Mouse (Mus musculus): ENCODE data around the gene Actr2.

Actr2 gene

DNA sequence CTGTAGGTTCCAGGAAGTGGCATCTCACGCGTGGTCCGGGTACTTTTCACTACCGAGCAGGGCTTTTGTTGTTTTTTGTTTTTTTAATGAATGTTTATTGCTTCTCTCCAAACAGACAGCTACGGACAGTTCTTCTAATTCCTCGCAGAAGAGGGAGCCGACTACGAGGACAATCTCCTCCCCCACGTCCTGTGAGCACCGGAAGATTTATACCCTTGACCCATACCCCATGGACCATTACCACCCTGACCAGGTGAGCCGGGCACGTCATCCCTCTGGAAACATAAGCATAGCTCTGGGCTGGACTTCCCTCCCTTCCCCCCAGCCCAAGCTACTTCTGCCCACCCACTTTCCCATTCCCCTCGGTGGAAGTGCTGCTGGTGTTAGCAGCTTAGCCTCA lies 94.8 kb downstream of the Actr2 start:
- no peak for DNase-seq (ENCODE audit: low spot score in 2 of 2)

DNA sequence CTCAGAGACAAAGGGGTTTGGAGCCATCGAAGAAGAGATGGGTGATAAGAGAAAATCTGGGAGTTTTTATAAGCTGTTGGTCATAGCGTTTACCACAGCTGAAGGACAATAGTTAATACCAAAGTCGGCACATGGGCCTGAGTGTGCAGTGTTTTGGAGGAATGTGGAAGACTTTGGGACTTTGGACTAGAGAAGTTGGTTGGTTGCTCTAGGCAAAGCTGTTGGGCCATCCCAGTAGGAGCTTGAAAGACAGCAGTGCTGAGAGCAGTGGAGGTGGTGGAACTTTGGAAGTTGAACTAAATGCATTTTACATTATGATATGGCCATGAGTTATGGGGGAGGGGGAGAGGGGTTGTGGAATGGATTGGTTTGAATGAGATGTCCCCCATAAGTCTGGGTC lies 99.3 kb downstream of the Actr2 start:
- DNase-seq (ENCODE audit: low spot score in 2 of 2) = no peak
